Mouse (Mus musculus) cerebellum, adult 11 months (tissue): Measurements from ENCODE around the gene Zfp174.
"Not testable (repeated sequence)": the region's sequence is repeated elsewhere in the genome, so short reads cannot be mapped to it uniquely, and the experiment has no call there.

ENCODE experiments used
- DNase-seq: peaks from one replicate; pipeline ENCODE4 v3.0.0; 2022

The Zfp174 gene

GRCm38 (mm10) chr16:3846711-3847518, at the start of gene Zfp174:
Gene Zfp174, plus strand, starts transcription at chr16:3847268.
- peak; percentile 94 for DNase-seq

- no peak for DNase-seq
These were observed 38.9 kb upstream of the Zfp174 start for GRCm38 (mm10) chr16:3808176-3808575.

- not testable (repeated sequence) for DNase-seq
These were observed 32.4 kb upstream of the Zfp174 start for GRCm38 (mm10) chr16:3814667-3815066.

GRCm38 (mm10) chr16:3820202-3820601, 26.9 kb upstream of the Zfp174 start:
- DNase-seq, result no peak

GRCm38 (mm10) chr16:3828021-3828420, 19.0 kb upstream of the Zfp174 start:
- no peak for DNase-seq

GRCm38 (mm10) chr16:3829727-3830126, 17.3 kb upstream of the Zfp174 start:
- DNase-seq, result no peak

GRCm38 (mm10) chr16:3830588-3831109, 16.4 kb upstream of the Zfp174 start, which contains the start of gene Olfr15:
Gene Olfr15, plus strand, starts transcription at chr16:3830878.
- DNase-seq, result no peak

- DNase-seq, result no peak
These were observed 11.6 kb upstream of the Zfp174 start for GRCm38 (mm10) chr16:3835461-3835860.

GRCm38 (mm10) chr16:3839157-3839885, 7.7 kb upstream of the Zfp174 start:
- no peak for DNase-seq

- DNase-seq, result no peak
These were observed 4.1 kb upstream of the Zfp174 start for GRCm38 (mm10) chr16:3842989-3843388.

GRCm38 (mm10) chr16:3843796-3844195, 3.3 kb upstream of the Zfp174 start:
- no peak for DNase-seq

GRCm38 (mm10) chr16:3847871-3848270, 803 bp downstream of the Zfp174 start:
- no peak for DNase-seq

- DNase-seq, result no peak
These were observed 1.3 kb downstream of the Zfp174 start for GRCm38 (mm10) chr16:3848416-3848815.

- not testable (repeated sequence) for DNase-seq
These were observed 4.2 kb downstream of the Zfp174 start for GRCm38 (mm10) chr16:3851301-3851700.

- no peak for DNase-seq
These were observed 5.5 kb downstream of the Zfp174 start for GRCm38 (mm10) chr16:3852586-3852985.

GRCm38 (mm10) chr16:3854437-3855182, 7.5 kb downstream of the Zfp174 start:
- no peak for DNase-seq

GRCm38 (mm10) chr16:3855776-3856175, 8.7 kb downstream of the Zfp174 start:
- no peak for DNase-seq

- DNase-seq, result no peak
These were observed 12.2 kb downstream of the Zfp174 start for GRCm38 (mm10) chr16:3859254-3859653.

- no peak for DNase-seq
These were observed 24.7 kb downstream of the Zfp174 start for GRCm38 (mm10) chr16:3871815-3872214.

GRCm38 (mm10) chr16:3872216-3873047, 25.4 kb downstream of the Zfp174 start, which contains the start of gene Naa60:
Gene Naa60, plus strand, starts transcription at chr16:3872375.
- peak; percentile 86 for DNase-seq

GRCm38 (mm10) chr16:3876346-3876745, 29.3 kb downstream of the Zfp174 start:
- DNase-seq, result no peak
